ENCODE assay signal across 34 mouse cellular contexts in genomic region chr19:46165950-46166349, GRCm38 (mm10). TPM values are rescaled to one million over a fixed set of nuclear protein-coding genes. Genes with fewer than 3 reads are reported as not detected.
"Had no signal": no experiment of that assay in that cellular context is flagged by ENCODE, and none has a peak within 500 bp of the region (broad histone marks: within the 10 kb centered on the region; RNA-seq: fewer than 3 reads in every experiment).

No protein-coding gene starts in this region.

- H3K9ac ChIP-seq: embryonic facial prominence, embryonic 12.5 days; embryonic facial prominence, embryonic 13.5 days; embryonic facial prominence, embryonic 15.5 days; forebrain, embryonic 12.5 days; forebrain, embryonic 13.5 days; forebrain, embryonic 15.5 days; forebrain, postnatal 0 days had no signal

- H3K9me3 ChIP-seq: embryonic facial prominence, embryonic 10.5 days; embryonic facial prominence, embryonic 12.5 days; embryonic facial prominence, embryonic 13.5 days; embryonic facial prominence, embryonic 15.5 days; forebrain, embryonic 10.5 days; forebrain, embryonic 12.5 days; forebrain, embryonic 13.5 days; forebrain, embryonic 15.5 days had no signal

- ATAC-seq: forebrain, embryonic 13.5 days; forebrain, embryonic 14.5 days; forebrain, embryonic 15.5 days; forebrain, embryonic 16.5 days; forebrain, postnatal 0 days had no signal

- H3K4me1 ChIP-seq: embryonic facial prominence, embryonic 10.5 days; embryonic facial prominence, embryonic 12.5 days; embryonic facial prominence, embryonic 13.5 days; embryonic facial prominence, embryonic 15.5 days; forebrain, embryonic 10.5 days; forebrain, embryonic 12.5 days; forebrain, embryonic 13.5 days; forebrain, embryonic 15.5 days had no signal

- H3K27me3 ChIP-seq: embryonic facial prominence, embryonic 12.5 days; embryonic facial prominence, embryonic 13.5 days; embryonic facial prominence, embryonic 15.5 days; forebrain, embryonic 12.5 days; forebrain, embryonic 13.5 days; forebrain, embryonic 15.5 days had no signal

- H3K4me3 ChIP-seq: embryonic facial prominence, embryonic 10.5 days; embryonic facial prominence, embryonic 12.5 days; embryonic facial prominence, embryonic 13.5 days; embryonic facial prominence, embryonic 15.5 days; erythroblast, embryonic 14.5 days; forebrain, embryonic 10.5 days; forebrain, embryonic 12.5 days; forebrain, embryonic 13.5 days; forebrain, embryonic 15.5 days; gastrocnemius, adult 2 months; heart, adult 2 months had no signal

- DNase-seq: cerebellum, adult 8-10 months; cerebellum, adult 9-10 months; cerebellum, adult 9-11 months; cerebellum, postnatal 10 days; cerebellum, postnatal 14 days; cerebellum, postnatal 25 days; cerebellum, postnatal 36 days; embryo, embryonic 11 days; forebrain, postnatal 0 days; gastrocnemius, adult 2 months; gastrocnemius, postnatal 10 days; gastrocnemius, postnatal 14 days; gastrocnemius, postnatal 25 days; gastrocnemius, postnatal 36 days; heart, adult 18-20 months; heart, adult 2 months had no signal

- H3K27ac ChIP-seq: embryonic facial prominence, embryonic 10.5 days; embryonic facial prominence, embryonic 12.5 days; embryonic facial prominence, embryonic 13.5 days; embryonic facial prominence, embryonic 15.5 days; forebrain, embryonic 10.5 days; forebrain, embryonic 12.5 days; forebrain, embryonic 13.5 days; forebrain, embryonic 15.5 days; gastrocnemius, adult 2 months; heart, adult 2 months had no signal

- H3K4me2 ChIP-seq: embryonic facial prominence, embryonic 12.5 days; embryonic facial prominence, embryonic 13.5 days; embryonic facial prominence, embryonic 15.5 days; forebrain, embryonic 12.5 days; forebrain, embryonic 13.5 days; forebrain, embryonic 15.5 days had no signal

RNA-seq across cellular contexts. Expression of gene Pitx3, which starts 17.8 kb away (rescaled TPM):
- total RNA-seq: common myeloid progenitor, adult 5-6 weeks; forebrain, postnatal 0 days; granulocyte monocyte progenitor cell, adult 5-6 weeks had no signal
- polyA plus RNA-seq: erythroblast, embryonic 14.5 days; forebrain, embryonic 11.5 days; forebrain, embryonic 13.5 days; forebrain, embryonic 14.5 days; forebrain, embryonic 15.5 days; forebrain, embryonic 16.5 days had no signal

RNA-seq across cellular contexts. Expression of gene Elovl3, which starts 34.3 kb away (rescaled TPM):
- total RNA-seq: common myeloid progenitor, adult 5-6 weeks; forebrain, postnatal 0 days; gastrocnemius, adult 2 months; gastrocnemius, adult 8-10 months; gastrocnemius, postnatal 10 days; gastrocnemius, postnatal 14 days; gastrocnemius, postnatal 25 days; gastrocnemius, postnatal 36 days; gastrocnemius, postnatal 4 days; granulocyte monocyte progenitor cell, adult 5-6 weeks had no signal
- polyA plus RNA-seq: cortical plate, adult 2 months; embryonic facial prominence, embryonic 10.5 days; erythroblast, embryonic 14.5 days; forebrain, embryonic 12.5 days; forebrain, embryonic 13.5 days; forebrain, embryonic 14.5 days; forebrain, embryonic 15.5 days; forebrain, embryonic 16.5 days; frontal cortex, adult 2 months had no signal
